Mouse (Mus musculus) layer of hippocampus, adult 11-12 months (tissue): Measurements from ENCODE around the gene Ctnnd2.
"Not testable (repeated sequence)": the region's sequence is repeated elsewhere in the genome, so short reads cannot be mapped to it uniquely, and the experiment has no call there.

Experiments
- DNase-seq: peaks from one replicate; pipeline ENCODE4 v3.0.0; 2022; ENCODE audit warnings: low spot score

The Ctnnd2 gene

DNA sequence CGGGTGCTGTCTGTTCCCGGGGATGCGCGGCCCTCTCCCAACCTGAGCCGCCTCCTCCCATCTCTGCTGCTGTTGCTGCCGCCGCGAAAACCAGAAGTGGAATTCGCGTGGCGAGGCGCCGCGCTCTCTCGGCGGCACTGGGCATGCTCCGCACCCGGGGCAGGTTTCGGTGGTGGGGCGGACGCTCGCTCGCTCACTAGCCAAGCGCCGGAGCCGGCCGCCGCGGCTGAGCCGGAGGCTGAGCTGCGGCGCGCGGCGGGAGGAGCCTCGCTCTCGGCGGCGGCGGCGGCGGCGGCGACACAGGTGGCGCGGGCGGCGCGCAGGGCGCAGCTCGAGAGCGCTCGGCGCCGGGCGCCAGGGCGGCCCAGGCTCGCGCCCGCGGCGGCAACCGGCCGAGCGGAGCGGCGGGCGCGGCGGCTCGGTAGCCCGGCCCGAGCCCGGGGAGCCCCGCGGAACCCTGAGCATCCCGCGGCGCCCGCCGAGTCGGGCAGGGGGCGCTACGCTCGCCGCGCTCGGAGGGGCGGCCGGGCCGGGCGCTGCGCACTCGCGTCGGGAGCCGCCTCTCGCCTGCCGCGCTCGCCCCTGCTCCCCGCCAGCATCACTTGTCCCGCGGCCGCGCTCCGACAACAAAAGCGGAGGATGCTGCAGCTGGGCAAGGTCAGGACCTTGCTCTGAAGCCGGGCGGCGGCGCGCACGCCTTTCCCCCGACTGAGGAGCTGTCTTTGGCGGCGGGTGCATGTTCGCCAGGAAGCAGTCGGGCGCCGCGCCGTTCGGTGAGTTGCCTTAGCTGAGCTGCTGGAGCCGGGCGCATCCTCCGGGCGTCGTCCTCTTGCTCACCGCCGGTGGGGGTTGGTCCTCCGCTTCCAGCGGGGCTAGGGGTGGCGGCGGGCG, at the start of gene Ctnnd2:
Ctnnd2 (plus strand) TSS at position 203 of the 891 bp plus-strand sequence.
- peak; percentile 81 for DNase-seq

DNA sequence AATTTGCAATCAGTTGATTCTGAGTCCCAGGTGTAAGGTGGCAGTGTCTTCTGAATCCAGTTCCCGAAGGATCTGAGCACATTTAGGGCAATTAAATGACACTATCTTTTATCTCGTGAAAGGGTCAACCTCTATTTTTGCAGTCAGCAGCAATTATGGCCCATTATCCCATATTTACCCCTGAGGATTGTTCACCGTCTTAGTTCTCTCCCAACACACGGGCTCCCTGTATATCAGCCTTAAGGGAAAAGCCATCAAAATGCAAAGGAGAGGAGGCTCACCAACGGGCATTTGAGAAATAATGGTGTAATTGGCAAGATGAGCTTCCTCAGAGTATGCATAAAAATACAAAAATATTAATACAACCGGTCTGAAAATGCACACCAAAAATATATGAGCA, 41.7 kb upstream of the Ctnnd2 start:
- DNase-seq: no peak

DNA sequence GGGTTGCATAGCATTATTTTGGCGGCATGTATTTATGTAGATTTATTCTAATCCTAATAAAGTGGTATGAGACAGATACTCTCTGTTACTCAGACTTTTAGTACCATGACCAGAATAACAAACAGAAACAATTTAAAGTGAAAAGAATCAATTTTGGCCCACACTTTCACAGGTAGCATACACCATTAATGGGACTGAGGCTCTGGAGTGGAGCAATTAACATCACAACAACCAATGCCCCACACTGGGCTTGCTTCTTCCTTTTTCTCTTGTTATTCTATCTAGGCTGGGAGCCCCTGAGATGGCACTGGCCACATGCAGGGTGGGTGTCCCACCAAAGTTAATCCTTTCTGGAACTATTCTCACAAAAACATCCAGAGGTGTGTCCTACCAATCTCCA, 32.8 kb upstream of the Ctnnd2 start:
- not testable (repeated sequence) for DNase-seq

DNA sequence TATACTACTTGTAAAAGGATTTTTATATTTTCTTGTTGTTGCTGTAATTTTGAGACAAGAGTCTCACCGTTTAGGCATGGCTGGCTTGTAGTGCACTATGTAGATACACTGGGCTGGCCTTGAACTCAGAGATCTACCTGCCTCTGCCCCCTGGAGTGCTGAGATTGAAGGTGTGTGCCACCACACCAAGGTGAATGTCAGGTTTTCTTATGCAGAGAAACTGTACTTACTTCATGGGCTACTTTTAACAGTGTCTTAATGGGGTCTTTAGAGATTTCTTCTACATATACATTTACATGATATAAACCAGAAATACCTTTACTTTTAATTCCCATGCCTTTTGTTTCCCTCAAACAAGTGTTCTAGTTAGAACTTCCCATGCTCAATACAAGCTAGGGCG, 27.0 kb upstream of the Ctnnd2 start:
- no peak for DNase-seq

DNA sequence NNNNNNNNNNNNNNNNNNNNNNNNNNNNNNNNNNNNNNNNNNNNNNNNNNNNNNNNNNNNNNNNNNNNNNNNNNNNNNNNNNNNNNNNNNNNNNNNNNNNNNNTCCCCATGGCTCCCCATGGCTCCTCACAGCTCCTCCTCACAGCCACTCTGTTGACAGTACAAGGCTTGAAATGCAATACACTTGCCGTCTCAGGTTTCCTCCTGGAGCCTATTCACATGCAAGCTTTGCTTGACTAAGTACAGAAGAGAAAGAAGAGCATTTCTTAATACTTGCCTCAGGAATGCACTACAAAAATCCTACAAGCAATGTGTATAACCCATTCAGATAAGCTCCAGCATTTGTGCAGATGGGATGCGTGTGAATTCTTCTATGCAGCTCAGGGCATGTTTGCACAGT, 20.2 kb upstream of the Ctnnd2 start:
- DNase-seq: no peak

DNA sequence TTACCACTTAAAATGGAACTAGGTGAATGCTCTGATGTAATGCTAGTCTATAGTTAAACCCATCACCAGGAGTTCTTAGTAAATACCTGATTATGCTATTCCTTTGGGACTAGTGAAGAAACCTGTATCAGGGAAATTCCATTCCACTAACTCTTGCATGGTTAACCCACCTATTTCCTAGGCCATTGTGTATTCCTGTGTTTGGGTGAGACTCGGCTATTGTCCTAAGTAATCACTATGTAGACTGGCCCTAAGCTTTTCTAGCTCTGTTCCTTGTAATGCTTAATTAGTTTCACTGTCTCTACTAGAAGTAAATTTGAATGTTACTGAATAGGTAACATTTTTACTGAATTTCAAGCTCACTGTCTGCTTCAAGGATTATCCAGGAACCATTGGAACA, 14.4 kb upstream of the Ctnnd2 start:
- no peak for DNase-seq

DNA sequence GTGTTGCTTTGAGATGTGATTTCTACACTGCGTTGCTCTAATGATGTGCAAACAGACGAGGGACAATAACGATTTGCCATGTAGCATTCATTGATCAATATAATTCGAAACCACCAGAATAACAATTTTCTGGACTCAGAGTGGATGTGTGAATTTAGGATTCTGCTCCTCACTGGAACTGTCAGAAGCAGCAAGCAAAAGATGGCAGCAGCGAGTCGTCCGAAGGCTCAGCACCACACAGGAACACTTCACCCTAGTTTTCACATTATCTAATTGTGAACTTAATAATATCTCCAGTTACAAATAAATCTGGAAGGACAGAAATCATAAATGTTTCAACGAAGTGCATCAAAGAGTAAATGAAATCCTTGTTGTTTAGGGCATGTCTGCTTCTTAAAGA, 2.4 kb upstream of the Ctnnd2 start:
- DNase-seq: peak; percentile 42

DNA sequence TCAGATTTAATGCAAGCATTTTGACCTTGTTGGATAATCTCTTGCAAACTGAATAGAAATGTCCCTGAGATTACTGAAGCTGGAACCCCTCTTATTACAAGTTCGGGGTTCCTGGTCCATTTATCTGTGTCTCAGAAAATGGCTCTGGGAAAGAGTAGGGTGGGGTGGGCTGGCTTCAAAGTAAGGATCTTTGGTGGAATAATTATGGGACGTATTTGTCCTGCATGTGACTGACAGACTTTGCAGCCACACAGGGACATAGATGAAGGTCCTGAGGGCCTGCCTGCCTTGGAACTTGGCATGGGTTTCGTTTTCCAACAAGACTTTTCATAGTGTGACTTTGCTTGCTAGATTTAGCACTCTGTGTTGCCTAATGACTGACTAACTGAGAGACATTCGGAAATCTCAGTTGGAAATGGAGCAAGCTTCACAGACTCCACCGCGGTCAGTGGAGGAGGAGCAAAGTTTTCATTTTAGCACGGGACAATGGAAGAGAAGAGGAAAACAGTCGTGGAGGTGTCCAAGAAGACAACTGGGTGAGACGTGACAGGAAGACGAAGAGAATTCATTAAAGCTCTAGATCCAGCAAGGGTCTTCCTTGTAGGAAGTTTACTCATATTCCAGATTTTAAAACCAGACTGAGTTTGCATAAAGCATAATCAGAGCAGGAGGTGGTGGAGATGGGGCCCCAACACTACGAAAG, 749 bp upstream of the Ctnnd2 start:
- no peak for DNase-seq

DNA sequence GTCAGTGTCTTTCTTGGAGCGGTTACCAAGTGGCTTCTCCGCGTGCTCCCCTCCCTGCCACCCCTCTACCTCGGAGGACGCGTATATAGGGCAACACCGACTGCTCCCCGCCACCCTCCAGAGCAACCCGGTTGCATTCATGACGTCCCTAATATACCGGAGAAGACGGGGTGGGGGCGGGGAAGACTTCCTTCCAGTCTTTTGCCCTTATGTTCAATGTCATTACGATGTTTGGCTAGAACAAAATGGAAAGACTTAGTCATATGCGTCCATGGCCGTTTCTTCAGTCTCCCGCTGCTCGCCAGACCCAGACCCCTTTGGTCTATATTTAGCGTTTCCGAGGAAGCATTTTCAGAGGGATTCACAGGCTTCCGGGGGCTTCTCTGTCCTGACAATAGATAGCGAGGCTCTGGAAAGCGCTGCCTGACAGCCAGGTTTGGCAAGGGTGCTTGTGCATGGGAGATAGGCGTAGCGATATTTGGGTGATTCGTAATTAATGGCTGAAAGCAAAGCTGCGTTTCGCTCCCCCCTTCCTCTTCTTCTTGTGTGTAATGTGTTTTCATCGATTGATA, 1.1 kb downstream of the Ctnnd2 start:
- peak; percentile 17 for DNase-seq

DNA sequence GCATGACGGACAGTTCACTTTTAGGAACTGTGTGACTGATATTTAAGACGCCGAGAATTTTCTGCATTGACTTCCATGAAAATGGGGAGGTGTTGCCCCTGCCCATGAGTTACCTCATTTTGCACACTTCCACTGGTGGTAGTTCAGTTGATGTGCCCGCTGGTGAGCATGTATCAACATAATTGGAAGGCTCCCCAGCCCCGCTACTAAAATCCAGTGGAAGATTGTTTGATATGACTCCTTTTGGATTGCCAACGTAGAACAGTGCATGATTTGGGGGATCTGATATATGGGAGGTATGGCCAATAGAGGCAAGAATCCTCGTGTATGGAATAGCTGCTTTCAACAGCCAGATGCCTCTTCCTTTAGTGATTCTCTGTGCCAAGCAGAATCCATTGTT, 1.9 kb downstream of the Ctnnd2 start:
- no peak for DNase-seq

DNA sequence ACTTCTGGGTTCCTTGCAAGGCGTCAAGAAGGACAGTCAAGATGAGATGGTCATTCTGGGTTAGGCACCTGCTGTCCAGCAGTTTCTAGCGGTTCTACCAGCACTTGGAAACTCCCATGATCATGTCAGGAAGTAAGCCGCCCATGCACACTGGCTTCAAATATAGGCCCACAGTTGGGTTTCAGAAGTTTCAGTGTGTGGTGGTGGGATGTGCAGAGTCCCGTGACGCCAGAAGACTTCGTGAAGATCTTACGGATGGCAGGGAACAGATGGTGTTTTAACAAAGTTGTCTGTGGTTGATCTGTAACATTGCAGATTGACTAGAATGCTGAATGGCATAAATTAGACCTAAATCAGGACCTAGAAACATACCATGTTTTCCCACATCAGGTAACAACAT, 11.6 kb downstream of the Ctnnd2 start:
- no peak for DNase-seq

DNA sequence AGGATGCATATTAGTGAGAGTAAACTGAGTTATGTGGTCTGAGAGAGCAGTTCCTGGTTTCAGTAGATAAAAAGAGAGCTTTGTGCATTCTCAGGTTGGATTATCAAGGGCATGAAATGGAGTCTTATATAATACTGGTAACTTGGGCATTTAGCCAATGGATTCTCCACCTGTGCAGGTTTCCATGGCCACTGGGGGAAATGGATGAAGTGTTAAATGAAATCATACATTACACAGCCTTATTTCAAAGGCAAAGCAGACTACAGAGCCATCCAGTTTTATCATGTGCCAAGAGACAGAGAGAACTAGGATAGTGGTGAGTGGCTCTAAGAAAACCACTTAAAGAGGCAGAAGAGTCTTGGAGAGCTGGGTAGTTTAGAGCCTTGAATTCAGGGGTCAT, 18.5 kb downstream of the Ctnnd2 start:
- DNase-seq: no peak

DNA sequence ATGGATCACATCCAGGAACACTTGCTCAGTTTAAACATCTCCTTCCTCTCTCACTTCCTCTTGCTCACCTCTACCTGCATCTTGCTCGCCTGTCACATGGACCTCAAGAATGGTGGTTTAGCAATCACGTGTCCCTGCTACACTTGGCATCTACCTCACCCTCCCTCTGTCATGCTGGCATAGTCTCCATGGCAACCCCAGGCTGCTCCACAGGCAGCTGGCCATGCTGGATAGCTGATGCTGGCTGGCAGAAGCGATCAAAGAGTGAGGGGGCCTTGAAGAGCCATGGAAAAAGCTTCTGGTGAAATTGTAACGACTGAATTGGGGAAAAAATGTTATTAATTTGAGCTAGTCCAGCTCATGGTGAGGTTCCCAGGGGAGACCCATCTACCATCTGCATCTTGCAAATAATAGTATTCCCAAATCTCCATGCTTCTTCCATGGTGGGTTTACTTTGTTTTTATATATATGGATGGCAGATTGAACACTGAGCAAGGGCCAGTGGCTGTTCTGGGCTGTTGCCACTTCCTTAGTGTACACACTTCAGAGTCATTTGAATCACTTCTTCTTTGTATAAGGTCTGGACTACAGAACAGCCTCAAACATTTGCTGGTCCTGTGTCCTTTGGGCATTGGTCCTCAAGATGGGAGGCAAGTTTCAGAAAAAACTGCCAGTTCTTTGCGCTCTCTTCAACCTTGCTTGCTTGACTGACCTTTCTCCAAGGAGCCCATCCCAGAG, 19.7 kb downstream of the Ctnnd2 start:
- DNase-seq: peak; percentile 71

DNA sequence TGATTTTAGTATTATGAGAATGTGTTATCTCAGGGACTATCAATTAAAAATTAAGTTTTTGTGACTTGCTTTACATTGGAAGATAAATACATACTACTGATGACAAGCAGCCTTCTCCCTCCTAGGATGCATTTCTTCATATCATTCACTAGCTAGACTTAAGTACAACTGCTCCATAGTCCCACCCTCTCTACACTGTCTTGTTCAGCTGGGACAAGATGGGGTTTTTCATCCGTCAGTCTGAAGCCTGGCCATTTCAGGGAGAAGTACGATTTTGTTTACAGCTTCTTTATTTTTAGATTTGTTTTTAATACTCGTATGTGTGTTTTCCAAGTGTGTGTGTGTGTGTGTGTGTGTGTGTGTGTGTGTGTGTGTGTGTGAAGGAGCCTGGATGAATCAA, 26.0 kb downstream of the Ctnnd2 start:
- no peak for DNase-seq

DNA sequence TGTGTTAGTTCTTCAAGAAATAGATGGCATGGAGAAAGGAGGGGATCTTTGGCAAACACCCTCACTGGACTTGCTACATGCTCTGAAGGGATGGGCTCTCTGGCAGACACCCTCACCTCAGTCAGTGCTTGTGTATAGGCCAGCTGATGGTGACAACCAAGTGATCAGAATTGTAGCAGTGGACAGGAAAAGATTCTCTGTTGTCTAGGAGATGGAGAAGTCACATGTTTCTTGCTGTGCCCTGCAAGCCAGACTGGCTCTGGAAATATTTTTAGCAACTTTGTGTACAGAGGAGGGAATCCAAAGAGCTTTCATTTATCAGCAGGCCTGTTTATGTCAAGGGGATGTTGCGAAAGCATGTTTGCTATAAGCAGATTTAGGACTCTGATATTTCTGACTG, 27.4 kb downstream of the Ctnnd2 start:
- DNase-seq: no peak

DNA sequence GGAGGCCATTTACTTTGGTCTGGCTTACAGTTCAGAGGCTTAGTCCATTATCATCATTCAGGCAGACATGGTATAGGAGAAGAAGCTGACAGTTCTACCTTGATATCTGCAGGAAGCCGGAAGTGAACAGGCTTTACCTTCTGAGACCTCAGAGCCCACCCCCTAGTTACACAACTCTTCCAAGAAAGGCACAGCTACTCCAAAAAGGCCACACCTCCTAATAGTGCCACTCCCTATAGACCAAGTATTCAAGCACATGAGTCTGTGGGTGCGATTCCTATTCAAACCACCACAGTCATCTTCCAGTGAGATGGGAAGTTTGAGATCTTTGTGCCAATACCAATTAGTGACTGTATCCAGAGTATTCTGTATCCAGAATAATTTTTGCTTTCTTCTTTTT, 28.8 kb downstream of the Ctnnd2 start:
- DNase-seq: no peak

DNA sequence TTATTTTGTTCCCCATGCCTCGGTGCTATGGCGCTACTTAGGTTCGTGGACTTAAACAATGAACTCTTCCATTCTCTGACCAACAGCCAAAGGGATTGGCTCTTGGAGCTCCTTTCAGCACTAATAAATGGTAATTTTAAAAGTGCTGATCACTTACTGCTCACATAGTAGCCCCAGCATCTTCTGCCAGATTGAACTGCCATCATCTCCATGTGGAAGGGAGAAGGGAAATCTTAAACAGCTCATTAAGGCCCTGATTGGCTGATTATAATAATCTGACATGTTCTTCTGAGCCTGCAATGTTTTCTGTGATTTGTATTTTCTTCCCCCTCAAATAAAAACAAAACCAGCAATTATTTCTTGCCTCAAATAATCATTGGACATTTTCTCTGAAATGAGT, 29.2 kb downstream of the Ctnnd2 start:
- no peak for DNase-seq

DNA sequence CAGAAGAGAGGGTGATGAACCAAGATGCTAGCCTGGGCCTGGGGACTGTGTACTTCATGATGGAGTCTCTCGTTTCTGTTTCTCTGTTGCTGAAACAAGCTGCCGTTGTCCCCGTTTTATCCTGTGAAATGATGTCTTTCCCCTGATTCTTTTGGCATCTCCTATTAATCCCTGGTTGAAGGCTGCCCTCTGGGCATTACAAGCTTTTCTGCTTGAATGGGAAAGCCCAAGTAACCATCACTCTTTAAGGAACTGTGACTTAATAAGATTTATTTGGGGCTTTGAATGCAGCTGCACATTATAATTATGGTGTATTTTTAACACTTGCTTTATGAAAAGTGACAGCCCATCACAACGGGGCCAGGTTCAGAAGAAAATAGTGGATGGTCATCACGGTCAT, 40.4 kb downstream of the Ctnnd2 start:
- no peak for DNase-seq

DNA sequence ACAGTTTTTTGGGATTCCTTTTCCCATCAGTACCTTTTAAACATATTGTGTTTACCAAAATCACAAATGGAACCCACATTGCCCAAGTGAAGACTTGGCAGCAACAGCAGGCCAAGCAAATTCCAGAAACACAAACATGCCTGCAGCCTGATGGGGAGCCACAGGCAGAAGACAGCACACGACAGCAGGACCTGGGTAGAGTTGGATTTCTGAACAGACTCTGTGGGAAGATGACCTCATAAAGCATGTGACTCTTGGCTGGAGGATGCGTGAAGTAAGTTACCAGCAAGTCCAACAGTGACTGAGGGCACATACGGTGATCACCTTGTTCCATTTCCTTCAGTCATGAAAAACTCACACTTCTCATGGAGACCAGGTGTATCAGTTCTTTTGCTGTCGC, 43.5 kb downstream of the Ctnnd2 start:
- peak; percentile 49 for DNase-seq

DNA sequence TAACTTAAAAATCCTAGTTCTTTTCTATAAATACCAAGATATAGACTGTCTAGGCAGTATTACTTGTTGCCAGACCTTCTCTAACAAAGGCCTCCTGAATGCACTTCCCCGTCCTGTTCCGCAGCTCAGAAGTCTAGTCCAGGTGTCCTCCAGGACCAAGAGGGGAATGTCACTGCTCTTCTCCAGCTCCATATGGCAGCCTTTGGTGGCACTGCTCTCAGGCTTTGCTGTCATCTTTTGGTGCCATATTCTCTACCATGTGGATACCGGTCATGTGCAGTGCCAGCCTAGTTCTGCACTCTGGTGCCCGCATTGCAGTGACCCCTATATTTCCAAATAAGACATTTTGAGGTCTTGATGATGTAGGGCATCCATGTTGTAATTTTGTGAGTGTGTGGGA, 56.7 kb downstream of the Ctnnd2 start:
- DNase-seq: no peak

DNA sequence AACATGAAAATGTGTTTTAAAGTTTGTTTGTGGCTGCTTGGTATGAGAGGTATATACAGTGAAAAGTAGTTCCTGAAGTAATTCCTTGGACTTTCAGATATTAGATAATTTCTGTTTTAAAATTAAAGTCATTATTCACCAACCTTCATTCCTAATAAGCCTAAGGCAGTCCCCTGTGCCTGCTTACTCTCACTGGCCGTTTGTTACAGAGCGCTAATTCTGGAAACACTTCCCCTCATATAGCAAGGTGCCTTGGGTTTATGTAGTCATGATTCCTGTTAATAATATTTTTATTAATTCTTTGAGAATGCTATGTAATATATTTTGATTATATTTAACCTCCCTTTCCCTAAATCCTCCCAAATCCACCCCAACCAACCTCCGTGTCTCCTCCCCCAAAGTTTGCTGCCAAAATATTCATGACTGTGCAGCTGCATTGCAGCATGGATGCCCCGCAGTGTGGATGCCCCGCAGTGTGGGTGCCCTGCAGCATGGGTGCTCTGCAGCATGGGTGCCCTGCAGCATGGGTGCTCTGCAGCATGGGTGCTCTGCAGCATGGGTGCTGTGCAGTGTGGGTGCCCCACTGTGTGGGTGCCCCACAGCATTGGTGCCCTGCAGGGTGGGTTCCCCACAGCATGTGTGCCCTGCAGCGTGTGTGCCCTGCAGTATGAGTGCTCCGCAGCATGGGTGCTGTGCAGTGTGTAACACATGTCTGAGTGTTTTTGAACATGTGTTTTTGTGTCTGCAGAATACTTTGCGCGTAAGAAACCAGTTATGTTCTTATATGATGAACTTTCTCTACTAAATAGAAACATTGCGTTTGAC, 63.0 kb downstream of the Ctnnd2 start:
- DNase-seq: no peak

DNA sequence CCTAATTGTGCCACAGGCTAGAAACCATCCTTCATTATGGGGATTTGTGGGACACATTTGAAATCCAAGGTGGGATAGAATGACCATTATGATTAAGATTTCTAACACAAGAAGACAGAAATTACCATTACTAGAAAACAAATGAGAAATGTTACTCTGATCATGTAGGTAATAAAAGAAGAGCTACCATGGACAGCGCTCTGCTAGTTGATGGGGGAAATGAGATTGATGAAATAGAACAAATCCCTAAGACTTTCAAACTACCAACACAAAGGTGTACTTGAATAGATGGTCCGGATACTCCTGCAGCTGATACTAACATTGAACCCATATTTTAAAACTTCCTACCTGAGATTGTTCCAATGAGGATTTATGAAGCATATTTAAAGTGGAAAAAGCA, 68.5 kb downstream of the Ctnnd2 start:
- DNase-seq: no peak
